Mouse (Mus musculus): ENCODE data around the gene Acin1. TPM values are rescaled to one million over a fixed set of nuclear protein-coding genes. Genes with fewer than 3 reads are reported as not detected.
A peak's percentile ranks its signal among the peaks of the same experiment; 100 is the strongest.

Gene Acin1
- 111 and 116 TPM in 2 replicates for polyA plus RNA-seq (2015; fragmentation: Nextera tagmentation; extraction: Ambion mirVana)

GRCm38 (mm10) chr14:54686522-54687143 lies at the start of gene Acin1:
Gene Acin1 (minus strand): TSS chr14:54686931.
- peak within 1 kb of the TSS; percentile 99 for H3K9ac ChIP-seq
- H3K9me3 ChIP-seq: no peaks in the 10 kb centered on the region
- peak within 1 kb of the TSS; percentile 98 for H3K27ac ChIP-seq
- peak; percentile 96 for ATAC-seq (ENCODE audit: insufficient read depth, low FRiP score, low read depth)
- peaks cover 8% of the 10 kb centered on the region; the same call in 1 of the 2 replicates for H3K36me3 ChIP-seq
- peak within 1 kb of the TSS; percentile 68 for H3K4me2 ChIP-seq
- H3K4me3 ChIP-seq (replicated peaks): peak within 1 kb of the TSS; percentile 92
- 0% methylated on average over 44 of the region's 44 CpGs for whole genome bisulfite sequencing
- 0 out of 2 replicates have a peak, but pooled peaks cover 10% of the 10 kb centered on the region for H3K4me1 ChIP-seq
- H3K27me3 ChIP-seq (replicated peaks): no peaks in the 10 kb centered on the region

DNA sequence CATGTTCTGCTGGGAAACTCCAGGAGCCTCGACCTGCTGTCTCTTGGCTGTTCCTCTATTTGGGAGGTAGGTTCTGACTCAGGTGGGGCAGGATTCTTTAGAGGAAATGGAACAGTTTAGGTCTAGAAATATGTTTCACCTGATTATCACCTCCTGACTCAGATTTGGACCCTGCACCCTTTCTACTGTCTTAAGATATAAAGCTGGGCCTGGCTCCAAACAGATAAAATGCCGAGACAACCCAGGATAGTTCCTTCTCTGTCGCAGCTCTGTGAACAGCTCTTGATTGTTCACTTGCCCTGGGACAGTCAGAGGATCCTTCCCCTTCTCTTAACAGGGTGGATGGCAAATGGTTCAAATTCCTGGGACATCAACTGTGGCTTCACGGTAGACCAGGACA lies 48.5 kb upstream of the Acin1 start:
- 65% methylated on average over 4 of the region's 4 CpGs for WGBS
- ATAC-seq (ENCODE audit: insufficient read depth, low FRiP score, low read depth): no peak
- no peaks in the 10 kb centered on the region for H3K4me1 ChIP-seq
- no peak overlapping the region for H3K27ac ChIP-seq
- H3K4me2 ChIP-seq: no peak overlapping the region
- H3K27me3 ChIP-seq (replicated peaks): no peaks in the 10 kb centered on the region
- no peaks in the 10 kb centered on the region for H3K9me3 ChIP-seq
- H3K9ac ChIP-seq: no peak overlapping the region
- no peak overlapping the region for H3K4me3 ChIP-seq (replicated peaks)
- H3K36me3 ChIP-seq: no peaks in the 10 kb centered on the region

DNA sequence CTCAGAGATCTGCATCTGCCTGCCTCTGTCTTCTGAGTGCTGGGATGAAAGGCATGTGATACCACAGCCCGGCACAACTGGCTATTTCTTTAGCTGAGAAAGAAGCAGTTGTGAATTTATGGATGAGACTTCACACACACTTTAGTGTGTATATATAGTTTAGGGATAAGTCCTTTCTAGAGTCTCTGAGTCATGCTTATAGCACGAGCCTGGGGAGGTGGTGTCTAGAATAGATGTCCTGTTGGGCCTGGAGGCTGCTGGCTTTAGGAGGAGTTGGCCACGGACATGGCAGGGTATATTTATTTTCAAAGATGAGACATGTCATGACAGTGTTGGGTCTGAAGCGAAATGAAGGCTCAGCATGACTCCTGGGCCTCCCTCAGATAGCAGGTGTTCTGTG lies 47.3 kb upstream of the Acin1 start:
- no peaks in the 10 kb centered on the region for H3K4me1 ChIP-seq
- no peak overlapping the region for H3K27ac ChIP-seq
- WGBS: 73% methylated on average over 4 of the region's 4 CpGs

GRCm38 (mm10) chr14:54732206-54732605 lies 45.5 kb upstream of the Acin1 start:
- H3K4me2 ChIP-seq: no peak overlapping the region
- H3K27ac ChIP-seq: no peak overlapping the region
- no peaks in the 10 kb centered on the region for H3K27me3 ChIP-seq (replicated peaks)
- H3K36me3 ChIP-seq: no peaks in the 10 kb centered on the region
- no peak for ATAC-seq (ENCODE audit: insufficient read depth, low FRiP score, low read depth)
- H3K4me3 ChIP-seq (replicated peaks): no peak overlapping the region
- H3K9ac ChIP-seq: no peak overlapping the region
- H3K9me3 ChIP-seq: no peaks in the 10 kb centered on the region
- 85% methylated on average over 8 of the region's 8 CpGs for WGBS
- H3K4me1 ChIP-seq: no peaks in the 10 kb centered on the region

More for the DNA sequence above, 47.3 kb upstream of the Acin1 start:
- no peaks in the 10 kb centered on the region for H3K9me3 ChIP-seq
- no peak overlapping the region for H3K4me3 ChIP-seq (replicated peaks)
- no peaks in the 10 kb centered on the region for H3K36me3 ChIP-seq
- no peak overlapping the region for H3K9ac ChIP-seq
- no peak overlapping the region for H3K4me2 ChIP-seq
- ATAC-seq (ENCODE audit: insufficient read depth, low FRiP score, low read depth): no peak
- H3K27me3 ChIP-seq (replicated peaks): no peaks in the 10 kb centered on the region

- no peak for ATAC-seq (ENCODE audit: insufficient read depth, low FRiP score, low read depth)
- no peaks in the 10 kb centered on the region for H3K27me3 ChIP-seq (replicated peaks)
Measured at GRCm38 (mm10) chr14:54730305-54730704, 43.6 kb upstream of the Acin1 start.

DNA sequence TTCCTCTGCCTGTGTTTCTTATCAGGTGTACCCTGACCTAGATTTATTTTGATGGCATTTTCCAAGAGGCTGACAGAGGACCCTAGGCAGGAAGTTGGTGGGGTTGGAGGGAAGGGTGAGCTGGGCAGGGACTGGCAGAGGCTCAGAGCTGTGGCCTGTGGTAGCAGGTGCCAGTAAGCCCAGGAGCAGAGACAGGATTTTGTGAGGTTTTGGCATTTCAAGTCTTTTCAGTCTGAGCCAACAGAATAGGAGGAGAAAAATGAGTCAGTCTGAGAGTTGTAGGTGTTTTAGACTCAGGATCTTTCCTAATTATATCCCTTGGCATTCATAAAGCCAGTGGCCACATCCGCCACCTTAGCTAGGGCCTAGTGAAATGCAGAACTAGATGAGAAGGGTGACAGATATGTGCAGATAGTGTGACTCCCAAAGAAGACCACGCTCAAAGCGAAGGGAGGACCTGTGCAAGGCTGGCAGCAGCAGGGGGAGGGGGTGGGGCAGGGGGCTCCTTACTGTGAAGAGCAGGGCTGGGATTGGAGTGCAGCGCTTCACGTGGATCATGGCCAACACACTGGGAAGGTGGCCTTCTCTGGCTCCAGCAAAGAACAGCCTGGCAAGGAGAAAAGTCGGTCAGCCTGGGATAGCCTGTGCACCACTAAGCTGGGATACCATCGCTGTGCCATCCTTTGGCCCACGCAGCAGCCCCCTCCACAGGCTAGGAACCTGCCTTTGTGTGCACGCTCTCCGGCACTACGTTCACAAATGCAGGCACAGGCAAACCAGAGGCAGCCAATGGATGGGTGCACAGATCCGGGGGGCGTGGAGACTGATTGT lies 42.3 kb upstream of the Acin1 start:
- Histone ChIP-seq H3K27me3 (replicated peaks) (no peaks in the 10 kb centered on the region), H3K4me1 (no peaks in the 10 kb centered on the region), H3K9ac (no peak overlapping the region), H3K9me3 (no peaks in the 10 kb centered on the region), H3K27ac (no peak overlapping the region), H3K36me3 (no peaks in the 10 kb centered on the region), H3K4me3 (replicated peaks) (no peak overlapping the region), H3K4me2 (no peak overlapping the region)
- ATAC-seq (ENCODE audit: insufficient read depth, low FRiP score, low read depth): no peak
- 74% methylated on average over 13 of the region's 13 CpGs for WGBS

More at GRCm38 (mm10) chr14:54730305-54730704, 43.6 kb upstream of the Acin1 start:
- H3K9me3 ChIP-seq: no peaks in the 10 kb centered on the region
- no peaks in the 10 kb centered on the region for H3K36me3 ChIP-seq
- no peak overlapping the region for H3K4me3 ChIP-seq (replicated peaks)
- H3K27ac ChIP-seq: no peak overlapping the region
- H3K9ac ChIP-seq: no peak overlapping the region
- no peaks in the 10 kb centered on the region for H3K4me1 ChIP-seq
- WGBS: 84% methylated on average over 6 of the region's 6 CpGs
- H3K4me2 ChIP-seq: no peak overlapping the region

GRCm38 (mm10) chr14:54727565-54727964 lies 40.8 kb upstream of the Acin1 start:
- H3K9ac ChIP-seq: no peak overlapping the region
- no peaks in the 10 kb centered on the region for H3K9me3 ChIP-seq
- no peaks in the 10 kb centered on the region for H3K36me3 ChIP-seq
- H3K4me1 ChIP-seq: no peaks in the 10 kb centered on the region
- no peaks in the 10 kb centered on the region for H3K27me3 ChIP-seq (replicated peaks)
- WGBS: 67% methylated on average over 5 of the region's 5 CpGs
- no peak overlapping the region for H3K4me3 ChIP-seq (replicated peaks)
- ATAC-seq (ENCODE audit: insufficient read depth, low FRiP score, low read depth): no peak
- H3K4me2 ChIP-seq: no peak overlapping the region
- no peak overlapping the region for H3K27ac ChIP-seq

DNA sequence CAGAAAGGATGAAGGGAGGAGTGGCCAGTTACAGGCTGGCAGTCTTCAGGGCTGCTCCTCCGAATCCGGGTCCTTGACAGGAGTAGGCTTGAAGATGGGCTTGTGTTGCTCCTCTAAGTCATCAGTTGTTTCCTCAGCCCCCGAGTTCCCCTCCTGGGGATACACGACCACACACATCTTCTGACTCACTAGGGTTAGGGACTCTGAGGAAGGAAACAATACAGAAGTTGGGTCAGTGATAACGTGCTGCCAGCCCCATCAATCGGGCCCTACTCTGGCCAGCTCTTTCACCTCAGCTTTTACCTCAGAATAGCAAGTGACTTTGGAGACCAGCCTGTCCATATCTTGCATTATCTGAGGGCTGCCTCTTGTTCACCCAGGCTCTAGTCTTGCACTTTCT lies 37.3 kb upstream of the Acin1 start:
- Histone ChIP-seq H3K4me3 (replicated peaks) (no peak overlapping the region), H3K4me2 (no peak overlapping the region), H3K36me3 (no peaks in the 10 kb centered on the region), H3K9me3 (no peaks in the 10 kb centered on the region), H3K27me3 (replicated peaks) (no peaks in the 10 kb centered on the region), H3K9ac (no peak overlapping the region), H3K27ac (no peak overlapping the region), H3K4me1 (no peaks in the 10 kb centered on the region)
- 65% methylated on average over 6 of the region's 6 CpGs for WGBS
- no peak for ATAC-seq (ENCODE audit: insufficient read depth, low FRiP score, low read depth)

- Histone ChIP-seq H3K4me1 (no peaks in the 10 kb centered on the region), H3K9ac (no peak overlapping the region), H3K4me2 (no peak overlapping the region), H3K36me3 (no peaks in the 10 kb centered on the region), H3K27me3 (replicated peaks) (no peaks in the 10 kb centered on the region), H3K27ac (no peak overlapping the region), H3K4me3 (replicated peaks) (no peak overlapping the region), H3K9me3 (no peaks in the 10 kb centered on the region)
- WGBS: 84% methylated on average over 10 of the region's 10 CpGs
- ATAC-seq (ENCODE audit: insufficient read depth, low FRiP score, low read depth): no peak
Measured at GRCm38 (mm10) chr14:54721711-54722110, 35.0 kb upstream of the Acin1 start.

DNA sequence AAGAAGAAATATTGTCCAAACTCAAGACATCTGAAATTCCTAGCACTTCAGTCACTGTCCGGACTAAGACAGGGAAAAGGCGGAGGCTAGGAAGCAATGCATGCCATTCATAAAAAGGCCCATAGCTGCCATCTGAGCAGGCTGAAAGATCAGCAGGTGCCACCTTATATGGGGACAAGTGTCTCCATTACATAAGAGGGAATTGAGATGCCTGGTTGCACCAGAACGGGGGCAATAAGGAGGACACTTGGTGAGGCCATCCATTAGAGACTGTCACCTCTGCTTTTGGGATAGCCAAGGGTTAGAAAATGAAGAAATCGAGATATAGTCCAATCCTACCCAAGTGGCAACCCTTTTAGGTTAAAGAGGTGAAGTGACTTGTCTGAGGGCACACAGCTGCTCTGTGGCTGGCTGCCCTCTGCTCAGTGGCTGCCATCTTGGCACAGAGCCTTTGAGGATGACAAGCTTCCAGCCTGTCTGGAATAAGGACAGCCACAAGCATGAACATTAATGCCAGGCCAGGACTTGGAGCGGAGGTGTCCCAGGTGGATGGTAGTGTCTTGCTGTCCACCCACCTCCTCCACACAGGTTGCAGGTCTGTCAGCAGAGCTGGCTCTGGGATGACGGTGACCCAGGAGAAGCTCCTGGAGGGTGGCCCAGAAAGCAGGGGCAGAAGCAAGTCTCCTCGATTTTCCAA lies 34.1 kb upstream of the Acin1 start:
- H3K36me3 ChIP-seq: no peaks in the 10 kb centered on the region
- H3K27ac ChIP-seq: no peak overlapping the region
- no peak for ATAC-seq (ENCODE audit: insufficient read depth, low FRiP score, low read depth)
- H3K4me1 ChIP-seq: no peaks in the 10 kb centered on the region
- no peak overlapping the region for H3K4me3 ChIP-seq (replicated peaks)
- no peak overlapping the region for H3K4me2 ChIP-seq
- 80% methylated on average over 7 of the region's 7 CpGs for WGBS
- no peaks in the 10 kb centered on the region for H3K9me3 ChIP-seq
- no peaks in the 10 kb centered on the region for H3K27me3 ChIP-seq (replicated peaks)
- H3K9ac ChIP-seq: no peak overlapping the region

DNA sequence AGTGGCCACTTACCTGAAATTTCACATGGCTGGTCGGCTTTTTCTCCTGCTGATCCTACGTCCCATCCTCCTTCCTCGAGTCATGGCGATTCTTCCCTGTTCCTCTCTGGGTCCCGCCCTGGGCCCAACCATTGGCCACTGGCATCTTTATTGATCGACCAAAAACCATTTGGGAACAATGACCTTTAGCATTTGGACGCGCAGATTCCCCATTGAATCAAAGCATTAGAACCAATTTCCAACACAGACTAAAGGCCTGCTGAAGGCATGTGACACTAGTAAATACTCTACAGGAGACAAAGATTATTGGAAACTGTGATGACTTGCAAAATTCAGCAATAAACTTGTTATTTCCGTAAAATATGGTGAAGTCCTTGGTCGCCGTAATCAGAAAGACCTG lies 33.3 kb upstream of the Acin1 start:
- H3K9me3 ChIP-seq: no peaks in the 10 kb centered on the region
- 90% methylated on average over 11 of the region's 11 CpGs for WGBS
- H3K27ac ChIP-seq: no peak overlapping the region
- ATAC-seq (ENCODE audit: insufficient read depth, low FRiP score, low read depth): no peak
- no peak overlapping the region for H3K9ac ChIP-seq
- no peak overlapping the region for H3K4me2 ChIP-seq
- no peaks in the 10 kb centered on the region for H3K36me3 ChIP-seq
- H3K4me3 ChIP-seq (replicated peaks): no peak overlapping the region
- no peaks in the 10 kb centered on the region for H3K4me1 ChIP-seq
- no peaks in the 10 kb centered on the region for H3K27me3 ChIP-seq (replicated peaks)

DNA sequence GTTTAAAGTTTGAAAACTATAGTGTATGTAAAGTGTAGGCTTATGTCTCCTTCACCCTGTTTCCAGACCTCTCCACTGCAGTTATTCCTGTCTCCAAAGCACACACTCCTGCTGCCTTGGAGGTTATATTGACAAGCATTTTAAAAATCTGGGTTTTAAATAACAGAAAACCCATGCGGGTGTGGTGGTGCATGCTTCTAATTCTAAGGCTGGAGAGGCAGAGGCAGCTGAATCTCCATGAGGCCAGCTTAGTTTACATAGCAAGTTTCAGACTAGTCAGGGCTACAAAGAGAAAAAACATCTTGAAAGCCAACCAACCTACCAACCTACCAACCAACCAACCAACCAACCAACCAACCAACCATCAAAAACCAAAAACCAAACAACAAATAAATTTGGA lies 28.7 kb upstream of the Acin1 start:
- H3K4me1 ChIP-seq: 0 out of 2 replicates have a peak, but pooled peaks cover 2% of the 10 kb centered on the region
- no peak overlapping the region for H3K27ac ChIP-seq
- no peak for ATAC-seq (ENCODE audit: insufficient read depth, low FRiP score, low read depth)
- no peak overlapping the region for H3K4me2 ChIP-seq
- H3K9ac ChIP-seq: no peak overlapping the region
- H3K36me3 ChIP-seq: no peaks in the 10 kb centered on the region
- no peak overlapping the region for H3K4me3 ChIP-seq (replicated peaks)
- H3K9me3 ChIP-seq: no peaks in the 10 kb centered on the region
- WGBS: 65% methylated on average over 1 of the region's 1 CpGs
- no peaks in the 10 kb centered on the region for H3K27me3 ChIP-seq (replicated peaks)

Data from stomach, embryonic 15.5 days (tissue).